Mouse (Mus musculus): ENCODE data around the gene Mlana.

Gene Mlana

DNA sequence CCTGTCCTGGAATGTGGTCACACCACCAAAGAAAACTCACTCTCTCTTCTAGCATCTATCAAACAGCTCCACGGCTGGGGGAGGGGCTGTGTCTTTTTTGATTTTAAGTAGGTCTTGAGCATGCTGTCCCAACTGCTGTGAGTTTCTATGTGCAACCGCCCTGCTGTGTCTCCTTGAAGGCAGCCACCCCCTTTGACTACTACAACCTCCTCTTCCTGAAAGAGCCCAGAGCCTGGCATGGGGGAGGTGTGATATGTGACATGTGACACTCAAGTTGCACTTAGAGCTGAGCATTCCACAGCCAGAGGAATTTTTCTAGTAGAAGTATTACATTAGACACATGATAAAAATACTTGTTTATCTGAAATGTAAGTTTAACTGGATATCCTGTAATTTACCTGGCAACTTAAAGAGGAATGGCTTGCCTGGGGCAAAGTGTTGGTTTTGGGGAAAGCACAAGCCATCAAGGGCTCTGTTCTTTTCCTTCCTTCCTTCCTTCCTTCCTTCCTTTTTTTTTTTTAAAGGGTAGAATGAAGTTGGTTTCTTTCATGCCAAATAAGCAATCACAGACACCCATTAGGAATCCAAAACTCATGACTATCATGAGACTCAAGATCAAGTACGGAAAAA lies at the start of gene Mlana:
Gene Mlana (plus strand): TSS at position 580 of the 630 bp plus-strand sequence.
- ChIA-PET CTCF (no interaction called here), POLR2A (interaction anchor here in 2 of 4 experiments (1.1 kb wide), 2 partner anchors 15 to 109 kb away, joined by 3 to 4 read pairs; partner anchors contain the start of gene 9930021J03Rik (in 1 of the 2))

DNA sequence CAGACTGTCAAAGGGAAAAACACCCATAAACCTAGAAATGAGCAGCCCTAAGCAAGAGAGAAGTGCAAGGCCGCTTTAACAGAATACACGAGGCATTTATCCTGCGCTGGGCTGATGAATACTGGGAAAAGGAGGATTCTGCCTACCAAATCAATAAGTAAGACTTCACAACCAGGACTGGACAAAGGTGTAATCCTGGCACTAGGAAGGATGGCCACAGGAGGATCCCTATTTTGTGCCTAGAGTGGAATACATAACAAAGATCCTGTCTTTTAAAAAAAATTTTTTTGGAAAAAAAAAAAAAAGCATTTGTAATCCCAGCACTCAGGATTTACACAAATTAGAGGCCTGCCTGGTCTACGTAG lies 49.1 kb upstream of the Mlana start:
- POLR2A ChIA-PET = interaction anchor here (0.6 to 1.8 kb wide), 24 partner anchors 8 to 499 kb away, joined by 3 to 11 read pairs (median 4); partner anchors contain the start of genes Ranbp6 (in 2 of the 4), Ric1 (in 1 of the 4) and Uhrf2 (in 1 of the 4)
- CTCF ChIA-PET = interaction anchor here in 3 of 4 experiments (0.7 to 1.1 kb wide), 7 partner anchors 8 to 287 kb away, joined by 3 to 5 read pairs (median 3); no protein-coding TSS in a partner anchor

DNA sequence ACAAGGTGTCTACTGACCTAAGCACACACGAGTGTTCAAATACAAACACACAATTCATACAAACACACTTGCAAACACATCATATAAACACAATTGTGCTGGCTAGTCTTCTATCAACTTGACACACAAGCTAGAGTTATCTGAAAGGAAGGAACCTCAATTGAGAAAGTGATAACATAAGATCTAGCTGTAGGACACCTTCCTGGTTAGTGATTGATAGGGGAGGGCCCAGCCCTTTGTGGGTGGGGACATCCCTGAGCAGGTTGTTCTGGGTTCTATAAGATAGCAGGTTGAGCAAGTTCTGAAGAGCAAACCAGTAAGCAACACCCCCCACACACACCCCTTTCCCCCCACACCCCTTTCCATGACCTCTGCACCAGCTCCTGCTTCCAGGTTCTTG lies 47.9 kb upstream of the Mlana start:
- ChIA-PET CTCF (no interaction called here), POLR2A (no interaction called here)

DNA sequence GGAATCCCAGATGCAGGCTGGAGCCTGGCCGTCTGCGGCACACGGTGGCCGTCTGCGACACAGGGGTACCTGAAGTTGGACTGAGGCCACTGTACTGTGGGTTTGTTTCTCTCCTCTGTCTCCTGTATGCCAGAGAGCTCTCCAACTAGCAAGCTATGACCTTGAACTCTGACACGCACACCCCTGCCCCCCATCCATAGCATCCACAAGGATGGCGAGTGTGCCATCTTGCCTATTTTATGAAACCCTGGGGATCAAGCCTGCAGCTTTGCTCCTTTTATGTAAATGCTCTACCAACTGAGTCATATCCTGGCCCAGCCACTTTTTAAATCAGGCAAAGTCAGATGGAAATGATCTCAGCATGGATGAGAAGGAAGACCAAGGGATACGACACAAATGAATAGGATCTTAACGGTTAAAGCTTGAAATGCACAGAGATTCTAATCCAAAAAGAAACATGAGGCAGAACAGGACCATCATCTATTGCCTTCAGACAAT lies 43.8 kb upstream of the Mlana start:
- CTCF ChIA-PET = interaction anchor here in 2 of 4 experiments (0.9 kb wide), 2 partner anchors 9 kb away, joined by 3 read pairs; no protein-coding TSS in a partner anchor
- POLR2A ChIA-PET = interaction anchor here (0.5 to 2.5 kb wide), 8 partner anchors 9 to 152 kb away, joined by 3 to 10 read pairs (median 4); no protein-coding TSS in a partner anchor

DNA sequence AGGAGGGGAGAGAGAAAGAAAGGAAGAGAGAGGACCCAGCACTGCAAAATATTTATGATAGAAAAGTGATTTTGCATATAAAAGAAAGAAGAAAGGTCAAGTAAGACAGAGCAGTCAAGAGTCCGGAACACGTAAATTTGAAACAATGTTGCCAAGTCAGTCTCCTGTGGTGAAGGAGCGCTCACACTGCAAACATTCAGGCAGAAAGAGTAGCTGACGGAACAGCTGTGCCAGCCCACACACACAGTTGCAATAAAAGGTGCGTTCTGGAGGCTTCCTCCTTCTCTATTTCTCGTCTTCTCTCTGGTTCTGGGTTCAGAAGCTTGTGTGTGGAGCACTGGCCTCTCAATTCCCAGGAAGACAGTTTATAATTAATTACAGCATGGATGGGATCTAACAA lies 42.5 kb upstream of the Mlana start:
- POLR2A ChIA-PET = interaction anchor here in 1 of 4 experiments (1.0 to 1.4 kb wide), 3 partner anchors 8 to 81 kb away, joined by 3 to 4 read pairs (median 4); no protein-coding TSS in a partner anchor
- CTCF ChIA-PET = no interaction called here

DNA sequence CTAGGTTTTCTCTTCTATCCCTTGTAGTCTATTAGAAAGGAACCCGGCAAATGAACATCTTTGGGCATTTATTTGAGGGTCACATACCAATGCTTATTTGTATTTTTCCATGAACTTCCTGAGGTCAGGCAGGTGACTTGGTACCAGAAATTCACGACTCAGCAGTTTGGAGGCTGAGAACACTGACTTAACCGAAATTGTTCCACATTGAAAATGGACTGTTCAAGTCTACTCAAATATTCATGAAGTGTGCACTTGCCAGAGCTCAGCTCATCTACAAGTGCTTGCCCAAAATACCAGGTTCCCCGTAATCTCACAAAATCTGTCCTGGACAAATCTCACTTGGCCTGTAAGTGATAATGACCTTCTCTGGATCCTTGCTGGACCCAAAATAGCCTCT lies 41.6 kb upstream of the Mlana start:
- ChIA-PET POLR2A (interaction anchor here in 2 of 4 experiments (1.1 to 1.7 kb wide), 3 partner anchors 8 to 80 kb away, joined by 4 to 7 read pairs (median 4); partner anchors contain the start of gene Ermp1 (in 1 of the 2)), CTCF (interaction anchor here in 1 of 4 experiments (1.9 kb wide), 1 partner anchor 8 kb away, joined by 5 read pairs; the partner anchor contains the start of gene Ermp1)

DNA sequence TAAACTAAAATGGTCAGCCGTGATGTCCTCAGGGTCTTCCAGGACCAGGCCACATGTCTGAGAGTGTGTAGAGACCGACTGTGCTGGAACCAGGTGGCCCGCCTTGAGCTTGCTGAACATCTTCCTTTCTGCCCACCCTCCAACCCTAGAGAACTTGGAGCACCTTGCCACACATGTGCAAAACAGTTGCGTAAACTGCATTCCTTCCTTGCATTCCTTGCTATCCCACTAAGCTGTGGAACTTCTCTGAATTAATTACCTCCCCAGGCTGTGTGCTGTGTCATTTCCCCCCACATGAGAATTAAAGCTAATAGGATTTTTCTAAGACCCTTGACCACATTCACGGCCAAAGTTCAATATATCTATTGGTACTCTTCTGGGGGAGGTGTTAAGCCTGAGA lies 41.0 kb upstream of the Mlana start:
- POLR2A ChIA-PET = interaction anchor here in 3 of 4 experiments (0.5 to 1.7 kb wide), 8 partner anchors 8 to 407 kb away, joined by 3 to 7 read pairs (median 4); partner anchors contain the start of gene Ermp1 (in 2 of the 3)
- CTCF ChIA-PET = interaction anchor here in 1 of 4 experiments (1.9 kb wide), 1 partner anchor 9 kb away, joined by 5 read pairs; the partner anchor contains the start of gene Ermp1

DNA sequence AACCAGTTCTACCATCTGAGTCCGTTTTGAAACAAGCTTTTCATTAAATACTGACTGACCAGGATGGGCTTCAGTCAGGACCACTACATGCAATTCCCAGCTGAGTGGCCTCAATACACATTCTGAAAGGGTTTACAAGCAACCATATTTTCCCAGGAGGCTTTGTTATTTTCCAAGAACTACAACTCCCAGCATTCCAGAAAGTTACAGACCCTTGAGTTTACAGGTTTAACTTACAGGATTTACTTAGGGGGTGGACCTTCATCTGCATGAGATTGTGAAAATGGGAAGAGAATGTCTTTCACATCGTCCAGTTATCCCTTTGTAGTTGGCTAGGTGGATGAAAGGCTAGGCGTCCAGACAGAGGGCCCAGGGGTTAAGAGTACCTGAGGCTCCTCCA lies 40.6 kb upstream of the Mlana start:
- ChIA-PET CTCF (interaction anchor here in 1 of 4 experiments (1.9 kb wide), 1 partner anchor 9 kb away, joined by 5 read pairs; the partner anchor contains the start of gene Ermp1), POLR2A (interaction anchor here in 3 of 4 experiments (0.5 to 1.7 kb wide), 7 partner anchors 8 to 407 kb away, joined by 3 to 7 read pairs (median 4); partner anchors contain the start of gene Ermp1 (in 2 of the 3))

DNA sequence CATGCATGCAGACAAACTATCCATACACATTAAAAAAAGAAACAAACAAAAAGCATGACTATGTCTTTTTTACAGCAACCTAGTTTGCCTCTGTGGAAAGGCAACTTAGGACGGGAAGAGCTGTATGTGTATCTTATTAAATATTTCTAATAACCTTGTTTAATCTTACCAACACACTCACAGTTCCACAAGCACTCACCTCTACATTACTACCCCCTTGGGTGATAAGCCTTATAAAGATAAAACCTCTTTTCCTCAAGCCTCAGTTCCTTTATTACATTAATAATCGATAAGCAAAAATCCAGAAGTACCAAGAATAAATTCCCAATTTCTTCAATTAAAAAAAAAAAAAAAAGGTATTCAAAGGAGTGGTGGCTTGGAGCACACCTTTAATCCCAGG lies 40.1 kb upstream of the Mlana start:
- ChIA-PET CTCF (interaction anchor here in 1 of 4 experiments (1.9 kb wide), 1 partner anchor 10 kb away, joined by 5 read pairs; the partner anchor contains the start of gene Ermp1), POLR2A (interaction anchor here in 2 of 4 experiments (0.6 to 1.6 kb wide), 3 partner anchors 9 to 22 kb away, joined by 3 to 5 read pairs (median 4); partner anchors contain the start of gene Ermp1 (in 1 of the 2))

DNA sequence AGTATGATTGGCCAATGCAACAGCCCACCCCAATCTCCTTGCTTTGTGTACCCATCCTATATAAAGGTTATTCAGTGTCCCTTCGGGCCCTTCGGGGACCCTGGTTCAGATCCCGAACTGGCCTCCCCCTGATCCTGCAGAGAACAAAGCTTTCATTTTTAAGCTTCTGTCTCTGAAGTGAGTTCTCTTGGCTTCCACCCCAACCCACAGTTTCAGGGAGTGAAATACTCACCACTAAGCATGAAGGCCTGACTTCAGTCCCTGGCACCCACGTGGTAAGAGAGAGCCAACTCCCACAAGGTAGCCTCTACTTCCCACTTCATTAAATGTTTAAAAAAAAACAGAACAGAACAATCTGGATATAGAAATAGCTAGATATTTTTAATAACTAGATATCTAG lies 38.8 kb upstream of the Mlana start:
- ChIA-PET CTCF (no interaction called here), POLR2A (interaction anchor here in 1 of 4 experiments (0.9 to 1.4 kb wide), 4 partner anchors 11 to 148 kb away, joined by 3 to 5 read pairs (median 3); partner anchors contain the start of gene Ermp1)

DNA sequence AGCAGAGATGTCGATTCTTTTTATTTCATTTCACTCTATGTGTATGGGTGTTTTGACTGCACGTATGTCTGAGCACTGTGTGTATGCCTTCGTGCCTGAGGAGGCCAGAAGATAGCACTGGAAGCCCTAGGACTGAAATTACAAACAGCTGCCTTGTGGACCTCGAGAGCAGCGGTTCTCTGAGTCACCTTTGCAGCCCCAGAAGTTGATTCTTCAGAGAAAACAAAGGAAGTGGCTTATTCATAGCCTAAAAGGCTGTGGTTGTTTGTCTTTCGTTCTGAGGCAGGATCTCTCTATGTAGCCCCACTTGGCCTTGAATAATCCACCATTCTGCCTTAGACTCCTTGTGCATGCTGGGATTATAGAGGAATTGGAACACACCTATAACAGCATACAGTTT lies 37.9 kb upstream of the Mlana start:
- ChIA-PET POLR2A (interaction anchor here in 2 of 4 experiments (0.7 to 1.4 kb wide), 5 partner anchors 12 to 17 kb away, joined by 3 to 5 read pairs (median 3); partner anchors contain the start of gene Ermp1 (in 1 of the 2)), CTCF (no interaction called here)

DNA sequence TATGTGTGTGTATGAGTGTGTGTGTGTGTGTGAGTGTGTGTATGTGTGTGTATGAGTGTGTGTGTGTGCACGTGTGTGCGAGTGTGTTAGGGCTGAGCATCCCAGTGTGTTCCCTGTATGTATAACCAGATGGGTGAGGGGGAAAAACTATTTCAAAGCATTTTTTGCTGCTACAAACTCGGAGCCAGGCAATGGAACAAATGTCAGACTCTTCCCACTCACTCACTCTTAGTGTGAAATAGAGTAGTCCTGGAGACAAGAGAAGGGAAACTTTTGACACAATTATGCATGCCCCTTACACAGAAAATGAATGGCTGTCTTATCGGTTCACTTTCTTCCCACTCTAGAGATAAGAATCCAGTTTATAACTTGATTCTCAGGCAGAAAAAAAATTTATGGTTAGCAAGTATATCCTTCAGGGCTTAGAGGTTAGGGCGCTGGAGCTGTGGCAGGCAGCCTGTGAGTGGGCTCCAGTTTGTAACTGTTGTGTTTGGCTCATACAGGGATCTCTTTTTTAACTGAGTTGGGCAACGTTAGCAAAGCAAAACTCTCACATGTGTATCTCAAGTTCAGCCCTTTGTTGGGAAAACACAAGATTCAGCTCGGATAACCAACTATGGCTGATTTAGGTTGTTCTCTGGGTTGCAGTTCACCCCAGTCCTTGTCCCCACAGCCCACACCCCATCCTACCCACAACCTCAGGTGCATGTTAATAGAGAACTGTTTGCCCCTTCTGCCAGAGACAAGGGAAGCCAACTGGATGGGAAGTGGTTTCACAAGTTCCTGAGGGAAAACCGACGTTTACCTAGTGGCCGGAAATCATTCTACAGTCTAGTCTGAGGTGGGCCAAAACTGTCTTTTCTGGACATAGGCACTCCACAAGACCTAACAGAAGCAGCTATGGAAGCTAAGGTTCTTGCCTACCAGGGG lies 36.5 kb upstream of the Mlana start:
- CTCF ChIA-PET = no interaction called here
- POLR2A ChIA-PET = interaction anchor here in 2 of 4 experiments (0.8 to 1.3 kb wide), 3 partner anchors 11 to 369 kb away, joined by 3 to 4 read pairs (median 3); partner anchors contain the start of gene Uhrf2 (in 1 of the 2)

DNA sequence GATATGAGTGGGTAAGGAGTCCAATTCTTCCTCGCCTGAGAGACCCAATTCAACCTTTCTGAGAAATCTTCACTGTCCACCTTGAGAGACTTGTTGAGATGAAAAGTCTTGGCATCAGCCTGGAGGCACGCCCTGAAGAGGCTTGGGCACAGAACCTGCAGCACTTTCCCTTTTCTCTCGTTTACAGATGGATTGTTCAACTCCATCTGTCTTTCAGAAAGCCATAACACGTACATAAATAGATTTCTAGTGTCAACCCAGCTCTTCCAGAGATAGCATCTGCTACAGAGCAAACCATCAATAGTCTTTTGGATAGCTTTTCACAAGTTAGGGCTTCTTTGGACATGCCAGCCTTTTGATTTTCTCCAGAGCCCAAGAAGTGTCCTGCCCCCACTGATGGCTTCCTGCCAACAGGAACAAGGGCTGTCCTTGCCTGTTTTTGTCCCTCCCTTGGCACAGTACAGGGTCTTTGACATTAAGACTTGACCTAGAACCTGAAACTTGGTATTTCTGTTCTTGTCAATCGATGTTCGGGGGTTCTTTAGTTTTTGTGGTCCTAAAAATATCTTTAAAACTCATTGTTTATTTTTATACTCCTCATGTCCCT lies 35.5 kb upstream of the Mlana start:
- ChIA-PET POLR2A (interaction anchor here in 2 of 4 experiments (0.8 to 1.3 kb wide), 5 partner anchors 10 to 368 kb away, joined by 3 to 4 read pairs (median 3); partner anchors contain the start of gene Uhrf2 (in 1 of the 2)), CTCF (no interaction called here)

DNA sequence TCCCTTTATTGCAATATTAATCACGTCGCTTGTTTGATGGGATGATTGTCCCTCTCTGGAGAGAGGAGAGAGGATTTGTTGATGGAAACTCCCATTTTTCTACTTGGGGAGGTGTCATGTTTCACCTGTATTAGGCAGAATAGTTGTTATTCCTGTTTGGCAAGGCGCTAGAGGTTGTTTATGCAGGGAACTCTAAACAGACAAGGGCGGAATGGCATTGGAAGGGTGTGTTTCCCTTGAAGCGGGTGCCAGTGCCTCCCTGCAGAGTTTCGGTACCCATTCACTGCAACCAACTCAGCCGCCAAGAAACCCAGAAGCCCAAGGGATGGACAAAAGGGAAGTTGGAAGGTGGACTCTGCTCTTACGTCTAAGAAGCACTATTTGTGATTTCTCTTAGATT lies 33.8 kb upstream of the Mlana start:
- ChIA-PET POLR2A (interaction anchor here in 3 of 4 experiments (0.7 to 2.1 kb wide), 7 partner anchors 9 to 142 kb away, joined by 3 to 9 read pairs (median 4); no protein-coding TSS in a partner anchor), CTCF (interaction anchor here in 1 of 4 experiments (0.9 kb wide), 1 partner anchor 9 kb away, joined by 3 read pairs; no protein-coding TSS in a partner anchor)

DNA sequence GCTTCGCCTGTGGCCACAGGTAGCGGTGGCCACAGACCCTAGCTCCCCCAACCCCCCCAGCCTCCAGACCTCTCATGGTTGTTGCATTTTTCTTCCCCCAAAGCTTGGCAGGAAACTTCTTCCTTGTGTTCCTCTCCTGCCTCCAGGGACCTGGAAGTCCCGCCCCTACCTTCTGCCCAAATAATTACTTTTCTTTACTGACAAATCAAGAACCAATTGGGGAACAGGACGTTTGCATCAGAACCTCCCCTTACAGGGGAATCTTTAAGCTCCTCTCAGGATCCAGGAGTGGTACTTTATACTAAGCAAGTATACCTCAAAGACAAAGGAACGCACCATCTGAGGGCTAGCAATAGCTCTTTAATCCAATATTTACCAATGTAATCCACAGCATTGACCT lies 32.7 kb upstream of the Mlana start:
- ChIA-PET POLR2A (interaction anchor here (0.5 to 2.1 kb wide), 12 partner anchors 8 to 302 kb away, joined by 3 to 11 read pairs (median 4); partner anchors contain the start of gene Ermp1 (in 2 of the 4)), CTCF (interaction anchor here in 1 of 4 experiments (0.6 kb wide), 1 partner anchor 46 kb away, joined by 3 read pairs; no protein-coding TSS in a partner anchor)

DNA sequence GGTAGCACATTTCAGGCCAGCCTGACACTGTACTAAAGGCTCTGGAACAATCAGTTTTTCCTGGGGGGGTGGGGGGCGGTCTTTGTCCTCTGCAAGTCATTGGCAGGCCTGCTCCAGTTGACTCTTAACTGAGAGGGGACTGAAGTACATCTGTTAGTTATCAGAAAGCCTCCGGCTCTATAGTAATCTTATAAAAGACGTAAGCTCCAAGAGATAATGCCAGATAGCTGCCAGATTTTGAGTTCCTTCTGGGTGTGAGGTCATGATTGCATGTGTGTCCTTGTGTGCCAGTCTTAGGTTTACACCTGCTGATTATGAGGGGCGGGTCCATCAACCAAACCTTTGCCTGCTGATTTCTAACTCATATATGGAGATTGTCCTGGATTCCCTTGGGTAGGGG lies 31.5 kb upstream of the Mlana start:
- CTCF ChIA-PET = no interaction called here
- POLR2A ChIA-PET = interaction anchor here in 1 of 4 experiments (0.6 to 2.1 kb wide), 2 partner anchors 18 to 46 kb away, joined by 3 to 11 read pairs; partner anchors contain the start of gene Ermp1

DNA sequence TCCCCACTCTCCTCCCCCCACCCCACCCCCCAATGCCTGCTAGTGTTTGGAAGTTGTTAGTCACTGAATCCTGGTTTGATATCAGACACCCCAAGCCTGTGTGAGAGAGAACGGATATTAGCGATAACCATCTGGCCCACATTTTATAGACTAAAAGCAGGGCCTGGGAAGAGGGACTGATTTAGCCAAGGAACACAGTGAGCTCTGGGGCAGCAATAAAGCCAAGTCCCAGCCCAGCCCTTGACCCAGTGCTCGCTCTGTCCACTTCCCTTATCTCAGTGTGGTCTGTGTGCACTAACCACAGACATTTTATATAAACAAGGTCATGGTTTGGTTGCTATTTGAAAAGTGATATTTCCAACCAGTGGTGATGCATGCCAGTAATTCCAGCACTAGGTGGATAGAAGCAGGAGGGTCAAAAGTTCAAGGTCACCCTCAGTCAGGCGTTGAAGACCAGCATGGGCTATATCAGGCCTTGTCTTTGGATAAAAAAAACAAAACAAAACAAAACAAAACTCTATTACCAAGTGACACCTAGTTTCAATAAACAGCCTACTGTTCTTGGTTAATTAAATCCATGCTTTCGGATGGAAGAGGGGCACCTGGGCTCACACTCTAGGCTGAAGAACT lies 30.5 kb upstream of the Mlana start:
- ChIA-PET CTCF (no interaction called here), POLR2A (interaction anchor here in 2 of 4 experiments (0.9 to 2.1 kb wide), 3 partner anchors 18 to 19 kb away, joined by 3 to 11 read pairs (median 5); partner anchors contain the start of gene Ermp1 (in 2 of the 2))
